Mouse (Mus musculus): ENCODE data around the gene Rsu1. TPM values are rescaled to one million over a fixed set of nuclear protein-coding genes. Genes with fewer than 3 reads are reported as not detected.

Gene Rsu1
- polyA plus RNA-seq, 1 experiment from 2014 or later, result 119 TPM

- H3K9ac ChIP-seq, result no peak overlapping the region
- no peaks in the 10 kb centered on the region for H3K9me3 ChIP-seq (replicated peaks)
- H3K36me3 ChIP-seq, result no peaks in the 10 kb centered on the region
- 94% methylated on average over 5 of the region's 5 CpGs for WGBS
- H3K27ac ChIP-seq (replicated peaks), result no peak overlapping the region
- H3K4me1 ChIP-seq, result no peaks in the 10 kb centered on the region
- no peak overlapping the region for H3K4me3 ChIP-seq (replicated peaks)
- ATAC-seq (ENCODE audit: insufficient number of reproducible peaks, low FRiP score, low TSS enrichment, low read depth), result no peak
- no peaks in the 10 kb centered on the region for H3K27me3 ChIP-seq
- no peak overlapping the region for H3K4me2 ChIP-seq (replicated peaks)
These were observed 177.2 kb downstream of the Rsu1 start for GRCm38 (mm10) chr2:13094045-13094444.

GRCm38 (mm10) chr2:13093570-13093969 is 177.6 kb downstream of the Rsu1 start:
- H3K4me2 ChIP-seq (replicated peaks), result no peak overlapping the region
- no peaks in the 10 kb centered on the region for H3K9me3 ChIP-seq (replicated peaks)
- no peaks in the 10 kb centered on the region for H3K36me3 ChIP-seq
- ATAC-seq (ENCODE audit: insufficient number of reproducible peaks, low FRiP score, low TSS enrichment, low read depth), result no peak
- H3K27ac ChIP-seq (replicated peaks), result no peak overlapping the region
- H3K4me3 ChIP-seq (replicated peaks), result no peak overlapping the region
- H3K4me1 ChIP-seq, result no peaks in the 10 kb centered on the region
- whole genome bisulfite sequencing, result 62% methylated on average over 1 of the region's 1 CpGs
- no peaks in the 10 kb centered on the region for H3K27me3 ChIP-seq
- no peak overlapping the region for H3K9ac ChIP-seq

- H3K9ac ChIP-seq, result no peak overlapping the region
These were observed 179.7 kb downstream of the Rsu1 start for GRCm38 (mm10) chr2:13091399-13092015.

GRCm38 (mm10) chr2:13090841-13091240 is 180.4 kb downstream of the Rsu1 start:
- H3K27ac ChIP-seq (replicated peaks), result no peak overlapping the region
- H3K9me3 ChIP-seq (replicated peaks), result no peaks in the 10 kb centered on the region
- no peak for ATAC-seq (ENCODE audit: insufficient number of reproducible peaks, low FRiP score, low TSS enrichment, low read depth)
- H3K4me1 ChIP-seq, result no peaks in the 10 kb centered on the region
- H3K9ac ChIP-seq, result no peak overlapping the region
- H3K4me3 ChIP-seq (replicated peaks), result no peak overlapping the region
- 88% methylated on average over 1 of the region's 1 CpGs for WGBS
- no peaks in the 10 kb centered on the region for H3K36me3 ChIP-seq
- H3K4me2 ChIP-seq (replicated peaks), result no peak overlapping the region
- no peaks in the 10 kb centered on the region for H3K27me3 ChIP-seq

More at GRCm38 (mm10) chr2:13091399-13092015, 179.7 kb downstream of the Rsu1 start:
- H3K27me3 ChIP-seq, result no peaks in the 10 kb centered on the region
- WGBS, result 82% methylated on average over 5 of the region's 5 CpGs
- H3K4me3 ChIP-seq (replicated peaks), result no peak overlapping the region
- no peaks in the 10 kb centered on the region for H3K4me1 ChIP-seq
- no peaks in the 10 kb centered on the region for H3K36me3 ChIP-seq
- no peaks in the 10 kb centered on the region for H3K9me3 ChIP-seq (replicated peaks)
- H3K27ac ChIP-seq (replicated peaks), result no peak overlapping the region
- no peak overlapping the region for H3K4me2 ChIP-seq (replicated peaks)
- ATAC-seq (ENCODE audit: insufficient number of reproducible peaks, low FRiP score, low TSS enrichment, low read depth), result no peak

- Histone ChIP-seq H3K36me3 (no peaks in the 10 kb centered on the region), H3K9me3 (replicated peaks) (no peaks in the 10 kb centered on the region), H3K4me2 (replicated peaks) (no peak overlapping the region), H3K27ac (replicated peaks) (no peak overlapping the region), H3K4me1 (no peaks in the 10 kb centered on the region), H3K27me3 (no peaks in the 10 kb centered on the region), H3K4me3 (replicated peaks) (no peak overlapping the region), H3K9ac (no peak overlapping the region)
- no peak for ATAC-seq (ENCODE audit: insufficient number of reproducible peaks, low FRiP score, low TSS enrichment, low read depth)
- WGBS, result 76% methylated on average over 4 of the region's 4 CpGs
These were observed 181.4 kb downstream of the Rsu1 start for GRCm38 (mm10) chr2:13089861-13090260.

- no peak overlapping the region for H3K4me3 ChIP-seq (replicated peaks)
These were observed 182.9 kb downstream of the Rsu1 start for GRCm38 (mm10) chr2:13088266-13088665.

GRCm38 (mm10) chr2:13087811-13088210 is 183.4 kb downstream of the Rsu1 start:
- no peak overlapping the region for H3K4me3 ChIP-seq (replicated peaks)
- H3K4me1 ChIP-seq, result no peaks in the 10 kb centered on the region
- no peak for ATAC-seq (ENCODE audit: insufficient number of reproducible peaks, low FRiP score, low TSS enrichment, low read depth)
- 92% methylated on average over 2 of the region's 2 CpGs for WGBS
- no peak overlapping the region for H3K4me2 ChIP-seq (replicated peaks)
- H3K36me3 ChIP-seq, result no peaks in the 10 kb centered on the region
- no peak overlapping the region for H3K9ac ChIP-seq
- H3K27ac ChIP-seq (replicated peaks), result no peak overlapping the region
- no peaks in the 10 kb centered on the region for H3K27me3 ChIP-seq
- H3K9me3 ChIP-seq (replicated peaks), result no peaks in the 10 kb centered on the region

More at GRCm38 (mm10) chr2:13088266-13088665, 182.9 kb downstream of the Rsu1 start:
- no peak overlapping the region for H3K27ac ChIP-seq (replicated peaks)
- no peaks in the 10 kb centered on the region for H3K36me3 ChIP-seq
- no peaks in the 10 kb centered on the region for H3K27me3 ChIP-seq
- H3K4me1 ChIP-seq, result no peaks in the 10 kb centered on the region
- 63% methylated on average over 4 of the region's 4 CpGs for WGBS
- ATAC-seq (ENCODE audit: insufficient number of reproducible peaks, low FRiP score, low TSS enrichment, low read depth), result no peak
- no peaks in the 10 kb centered on the region for H3K9me3 ChIP-seq (replicated peaks)
- no peak overlapping the region for H3K4me2 ChIP-seq (replicated peaks)
- H3K9ac ChIP-seq, result no peak overlapping the region

GRCm38 (mm10) chr2:13084223-13084622 is 187.0 kb downstream of the Rsu1 start:
- 77% methylated on average over 5 of the region's 5 CpGs for WGBS
- Histone ChIP-seq H3K4me1 (no peaks in the 10 kb centered on the region), H3K9me3 (replicated peaks) (no peaks in the 10 kb centered on the region)

GRCm38 (mm10) chr2:13080476-13080875 is 190.7 kb downstream of the Rsu1 start:
- no peak overlapping the region for H3K9ac ChIP-seq
- no peaks in the 10 kb centered on the region for H3K9me3 ChIP-seq (replicated peaks)
- no peak overlapping the region for H3K4me3 ChIP-seq (replicated peaks)
- no peak overlapping the region for H3K4me2 ChIP-seq (replicated peaks)
- H3K27ac ChIP-seq (replicated peaks), result no peak overlapping the region
- no peaks in the 10 kb centered on the region for H3K27me3 ChIP-seq
- WGBS, result 68% methylated on average over 2 of the region's 2 CpGs
- 0 out of 2 replicates have a peak, but pooled peaks cover 3% of the 10 kb centered on the region for H3K36me3 ChIP-seq
- H3K4me1 ChIP-seq, result no peaks in the 10 kb centered on the region
- no peak for ATAC-seq (ENCODE audit: insufficient number of reproducible peaks, low FRiP score, low TSS enrichment, low read depth)

More at GRCm38 (mm10) chr2:13084223-13084622, 187.0 kb downstream of the Rsu1 start:
- no peak overlapping the region for H3K27ac ChIP-seq (replicated peaks)
- H3K36me3 ChIP-seq, result no peaks in the 10 kb centered on the region
- H3K9ac ChIP-seq, result no peak overlapping the region
- no peak overlapping the region for H3K4me2 ChIP-seq (replicated peaks)
- no peaks in the 10 kb centered on the region for H3K27me3 ChIP-seq
- H3K4me3 ChIP-seq (replicated peaks), result no peak overlapping the region
- ATAC-seq (ENCODE audit: insufficient number of reproducible peaks, low FRiP score, low TSS enrichment, low read depth), result no peak

- H3K4me3 ChIP-seq (replicated peaks), result no peak overlapping the region
- no peak overlapping the region for H3K9ac ChIP-seq
- no peaks in the 10 kb centered on the region for H3K9me3 ChIP-seq (replicated peaks)
- no peak overlapping the region for H3K4me2 ChIP-seq (replicated peaks)
- 0 out of 2 replicates have a peak, but pooled peaks cover 3% of the 10 kb centered on the region for H3K36me3 ChIP-seq
- H3K4me1 ChIP-seq, result no peaks in the 10 kb centered on the region
- ATAC-seq (ENCODE audit: insufficient number of reproducible peaks, low FRiP score, low TSS enrichment, low read depth), result 0 out of 2 replicates have a peak, but pooled peaks have one; percentile 24
- no peak overlapping the region for H3K27ac ChIP-seq (replicated peaks)
- no peaks in the 10 kb centered on the region for H3K27me3 ChIP-seq
These were observed 199.0 kb downstream of the Rsu1 start for GRCm38 (mm10) chr2:13072243-13072642.

- Histone ChIP-seq H3K36me3 (no peaks in the 10 kb centered on the region), H3K4me1 (no peaks in the 10 kb centered on the region), H3K27me3 (no peaks in the 10 kb centered on the region), H3K27ac (replicated peaks) (no peak overlapping the region), H3K9me3 (replicated peaks) (no peaks in the 10 kb centered on the region; the same call in 1 of the 2 replicates), H3K9ac (no peak overlapping the region), H3K4me3 (replicated peaks) (no peak overlapping the region), H3K4me2 (replicated peaks) (no peak overlapping the region)
- 88% methylated on average over 5 of the region's 5 CpGs for WGBS
- ATAC-seq (ENCODE audit: insufficient number of reproducible peaks, low FRiP score, low TSS enrichment, low read depth), result no peak
These were observed 210.6 kb downstream of the Rsu1 start for GRCm38 (mm10) chr2:13060426-13061170.
